Mouse (Mus musculus) testis, postnatal 14 days (tissue): ENCODE results near the gene Abcb9.

Experiments
- DNase-seq: peaks from one replicate; pipeline ENCODE4 v3.0.0; 2021; ENCODE audit warnings: low spot score

Abcb9 gene

DNA sequence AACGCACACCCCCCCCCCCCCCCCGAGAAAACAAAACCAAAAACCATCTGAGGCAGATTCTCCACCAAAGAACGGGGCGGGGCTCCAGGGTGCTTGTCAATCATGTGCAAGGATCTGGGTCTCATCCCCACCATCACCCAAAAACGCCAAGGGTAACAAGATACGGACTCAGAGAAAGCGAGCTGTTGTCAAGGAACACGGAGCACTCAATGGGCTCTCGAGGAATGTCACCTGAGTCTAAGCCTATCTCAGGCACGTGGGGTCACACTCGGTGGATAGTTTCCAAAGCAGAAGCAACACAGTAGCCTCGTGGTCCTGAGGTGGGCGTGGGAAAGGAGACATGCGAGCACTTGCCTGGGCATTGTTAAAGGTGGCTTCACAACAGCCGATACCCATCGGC, 81.9 kb downstream of the Abcb9 start:
- no peak for DNase-seq

DNA sequence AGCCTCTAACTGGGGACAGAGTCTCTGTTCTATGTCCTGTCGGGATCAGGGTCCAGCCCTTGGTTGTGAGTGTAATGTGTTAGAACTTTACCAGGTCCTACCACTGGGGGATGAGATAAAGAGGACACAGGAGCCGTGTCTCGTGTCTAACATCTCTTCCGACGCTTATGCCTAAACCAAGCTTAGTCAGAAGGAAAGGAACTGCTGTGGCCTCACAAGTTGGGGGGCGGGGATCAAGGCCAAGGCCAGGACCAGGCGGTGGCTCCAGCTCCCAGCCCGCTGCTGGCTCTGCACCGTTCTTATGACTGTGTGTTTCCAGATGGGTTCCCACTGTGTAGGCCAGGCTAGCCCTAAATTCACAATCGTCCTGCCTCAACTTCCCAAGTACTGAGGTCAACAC, 82.7 kb downstream of the Abcb9 start:
- DNase-seq = no peak

- no peak for DNase-seq
Measured at GRCm38 (mm10) chr5:124011927-124012326, 83.7 kb downstream of the Abcb9 start.
